Mouse (Mus musculus) CH12.LX (cell line): ENCODE measurements at regions not wholly inside any gene's neighbourhood (a gene's known extent, or its start where the extent isn't known, plus 50 kb on each side); places are given as distances from the start of the nearest gene placed in this dataset.

Experiments
- DNase-seq: peaks from one replicate; pipeline ENCODE4 v3.0.0-alpha.2; 2013; ENCODE audit errors: extremely low read depth
- H3K27ac ChIP-seq: 2 replicates; pipeline ENCODE4 v1.5.1; 2012; ENCODE audit warnings: low read depth, mild to moderate bottlenecking, control low read depth, moderate library complexity; ENCODE audit not compliant: insufficient read depth
- H3K27me3 ChIP-seq: replicated peaks from 2 replicates; pipeline ENCODE3; 2012; ENCODE audit warnings: inconsistent platforms
- H3K36me3 ChIP-seq, 2 experiments: replicated peaks in 1 of 2; 2 replicates each; pipeline versions ENCODE3 to v1.6.1; 2012; ENCODE audit warnings: inconsistent platforms in 1 of 2, low read length in 1 of 2, mild to moderate bottlenecking in 1 of 2, mixed read lengths in 1 of 2, moderate library complexity in 1 of 2; ENCODE audit not compliant: control insufficient read depth in 1 of 2, insufficient read depth in 1 of 2
- H3K4me1 ChIP-seq, 2 experiments: 2 replicates each; pipeline ENCODE4 v1.6.1; 2012; ENCODE audit warnings: inconsistent platforms in 1 of 2, moderate library complexity in 1 of 2; ENCODE audit not compliant: insufficient read depth in 2 of 2, control insufficient read depth in 1 of 2
- H3K4me2 ChIP-seq: 2 replicates; pipeline ENCODE4 v1.6.1; 2012; ENCODE audit warnings: low read depth, mild to moderate bottlenecking, control low read depth; ENCODE audit not compliant: poor library complexity, insufficient read depth, severe bottlenecking
- H3K4me3 ChIP-seq, 3 experiments: fragments of 150-350 bp in 1 of 3; sonication (generic) in 1 of 3; replicated peaks in 1 of 3; 2 replicates each; pipeline versions ENCODE3 to v1.5.1; 2011 to 2012; ENCODE audit warnings: low read depth in 2 of 3, low read length in 2 of 3, mild to moderate bottlenecking in 2 of 3, moderate library complexity in 2 of 3, control low read depth in 1 of 3, improper control_type of control experiment in 1 of 3, inconsistent platforms in 1 of 3, mixed read lengths in 1 of 3; ENCODE audit not compliant: poor library complexity in 1 of 3
- H3K79me2 ChIP-seq: replicated peaks from 2 replicates; pipeline ENCODE4 v1.6.1; 2012; ENCODE audit warnings: mild to moderate bottlenecking, moderate library complexity; ENCODE audit not compliant: control insufficient read depth, poor library complexity, insufficient read depth, severe bottlenecking; ENCODE audit errors: extremely low read depth
- H3K9ac ChIP-seq: 2 replicates; pipeline ENCODE4 v1.6.1; 2012; ENCODE audit warnings: low read depth, mild to moderate bottlenecking, control low read depth, moderate library complexity; ENCODE audit not compliant: insufficient read depth
- H3K9me3 ChIP-seq: replicated peaks from 2 replicates; pipeline ENCODE3; 2012; ENCODE audit warnings: low read length, inconsistent platforms, mixed read lengths
- BHLHE40 ChIP-seq: IDR thresholded peaks from 2 replicates; pipeline ENCODE4 v1.6.1; 2011; ENCODE audit warnings: mild to moderate bottlenecking, low read depth, low read length, improper control_type of control experiment
- CTCF ChIP-seq, 2 experiments: IDR thresholded peaks in 1 of 2; conservative IDR thresholded peaks in 1 of 2; 2 replicates each; pipeline ENCODE4 v1.5.1; 2011 to 2012; ENCODE audit warnings: low read depth in 2 of 2, low read length in 2 of 2, improper control_type of control experiment in 1 of 2, inconsistent platforms in 1 of 2, mild to moderate bottlenecking in 1 of 2, moderate library complexity in 1 of 2
- ELF1 ChIP-seq: IDR thresholded peaks from 2 replicates; pipeline ENCODE4 v1.6.1; 2014; ENCODE audit warnings: low read depth, mild to moderate bottlenecking, inconsistent platforms, low read length, improper control_type of control experiment
- EP300 ChIP-seq: IDR thresholded peaks from 2 replicates; pipeline ENCODE4 v1.6.1; 2011; ENCODE audit warnings: low read length, improper control_type of control experiment
- HCFC1 ChIP-seq: IDR thresholded peaks from 2 replicates; pipeline ENCODE4 v1.6.1; 2012; ENCODE audit warnings: low read depth, mild to moderate bottlenecking, inconsistent platforms, low read length, improper control_type of control experiment
- IRF4 ChIP-seq: IDR thresholded peaks from 2 replicates; pipeline ENCODE4 v1.6.1; 2014; ENCODE audit warnings: low read depth, mild to moderate bottlenecking, inconsistent platforms, low read length, improper control_type of control experiment
- JUN ChIP-seq: IDR thresholded peaks from 2 replicates; pipeline ENCODE4 v1.6.1; 2011; ENCODE audit warnings: low read depth, mild to moderate bottlenecking, low read length, improper control_type of control experiment, moderate library complexity; ENCODE audit not compliant: insufficient read depth
- MAZ ChIP-seq: IDR thresholded peaks from 2 replicates; pipeline ENCODE4 v1.6.1; 2012; ENCODE audit warnings: low read depth, mild to moderate bottlenecking, inconsistent platforms, low read length, improper control_type of control experiment, moderate library complexity
- MEF2A ChIP-seq: IDR thresholded peaks from 2 replicates; pipeline ENCODE4 v1.6.1; 2014; ENCODE audit warnings: low read depth, mild to moderate bottlenecking, inconsistent platforms, low read length, improper control_type of control experiment, borderline replicate concordance
- MXI1 ChIP-seq: IDR thresholded peaks from 2 replicates; pipeline ENCODE4 v1.6.1; 2011; ENCODE audit warnings: mild to moderate bottlenecking, low read depth, low read length, improper control_type of control experiment
- MYC ChIP-seq: IDR thresholded peaks from 2 replicates; pipeline ENCODE4 v1.6.1; 2011; ENCODE audit warnings: low read depth, mild to moderate bottlenecking, improper control_type of control experiment, low read length
- PAX5 ChIP-seq: IDR thresholded peaks from 2 replicates; pipeline ENCODE4 v1.6.1; 2012; ENCODE audit warnings: low read length, inconsistent platforms, mixed read lengths
- POLR2A ChIP-seq: IDR thresholded peaks from 2 replicates; pipeline ENCODE4 v1.6.1; 2011; ENCODE audit warnings: low read depth, mild to moderate bottlenecking, improper control_type of control experiment, low read length
- POLR2AphosphoS2 ChIP-seq: IDR thresholded peaks from 2 replicates; pipeline ENCODE4 v1.6.1; 2011; ENCODE audit warnings: low read depth, low read length, improper control_type of control experiment
- RAD21 ChIP-seq: IDR thresholded peaks from 2 replicates; pipeline ENCODE4 v1.6.1; 2011; ENCODE audit warnings: low read depth, mild to moderate bottlenecking, low read length, improper control_type of control experiment, moderate library complexity
- TBP ChIP-seq: conservative IDR thresholded peaks from 2 replicates; pipeline ENCODE4 v1.6.1; 2011; ENCODE audit warnings: low read depth, low read length, improper control_type of control experiment
- USF1 ChIP-seq: IDR thresholded peaks from 2 replicates; pipeline ENCODE4 v1.6.1; 2014; ENCODE audit warnings: low read depth, mild to moderate bottlenecking, inconsistent platforms, low read length, improper control_type of control experiment
- USF2 ChIP-seq: conservative IDR thresholded peaks from 2 replicates; pipeline ENCODE4 v1.6.1; 2011; ENCODE audit warnings: low read depth, low read length, improper control_type of control experiment
- ZMIZ1 ChIP-seq: IDR thresholded peaks from 2 replicates; pipeline ENCODE4 v1.6.1; 2012; ENCODE audit warnings: low read depth, mild to moderate bottlenecking, inconsistent platforms, low read length, improper control_type of control experiment
- ZNF384 ChIP-seq: IDR thresholded peaks from 2 replicates; pipeline ENCODE4 v1.6.1; 2012; ENCODE audit warnings: low read depth, low read length, improper control_type of control experiment, inconsistent platforms
- dilution Hi-C: fragments of 300-500 bp; cut with MboI; formaldehyde crosslinking; loops from 2 replicates; pipeline ENCODE4 v1.14.3; 2020; ENCODE audit warnings: low sequenced_read_pairs; ENCODE audit not compliant: extremely low pct_unique_long_range_greater_than_20kb, extremely low pct_ligation_motif_present
- in situ Hi-C: fragments of 300-500 bp; cut with MboI; formaldehyde crosslinking; loops from 3 replicates; pipeline ENCODE4 v1.14.3; 2019; ENCODE audit warnings: low sequenced_read_pairs, low pct_ligation_motif_present, low pct_unique_long_range_greater_than_20kb, mixed read lengths

DNA sequence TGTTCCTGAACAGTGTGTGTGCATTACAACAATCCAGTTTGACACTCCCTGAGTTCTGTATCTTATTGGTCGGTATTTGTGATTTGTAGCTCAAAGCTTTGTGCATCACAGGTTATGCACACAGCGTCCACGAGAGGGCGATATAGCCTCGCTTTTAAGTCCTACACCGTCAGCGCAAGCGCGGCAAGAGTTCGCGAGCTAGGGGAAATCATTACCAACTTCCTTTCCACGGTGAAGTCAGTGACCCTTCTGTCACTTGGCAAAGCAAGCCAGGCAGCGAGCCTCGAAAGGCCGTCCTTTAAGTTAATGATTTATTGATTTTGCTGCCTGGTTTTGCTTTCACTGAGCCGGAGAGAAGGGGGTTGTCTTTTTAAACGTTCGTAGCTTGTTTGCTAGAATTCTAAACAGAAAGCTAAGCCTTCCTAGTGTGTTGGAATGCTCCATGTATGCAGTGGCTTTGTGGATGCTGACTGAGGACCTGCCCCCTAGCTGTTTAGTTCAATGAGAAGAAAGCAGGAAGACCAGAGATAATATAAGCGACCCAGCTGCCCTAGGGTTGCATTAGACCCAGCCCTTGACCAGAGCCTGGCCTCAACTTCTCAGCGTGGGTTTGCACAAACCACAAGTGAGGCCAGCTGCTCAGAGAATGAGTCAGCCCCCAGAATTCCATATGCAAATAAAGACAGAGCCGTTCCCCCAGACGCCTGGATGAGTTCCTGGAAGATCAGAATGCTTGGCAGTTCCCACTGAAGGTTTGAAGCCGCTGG, 79.0 kb upstream of the Ipo5 start (continued):
- TF ChIP-seq IRF4 (peak; percentile 99), ZMIZ1 (no peak), PAX5 (no peak), CTCF (conservative IDR thresholded peaks at IDR 0.05 in 1 of 2, IDR thresholded peaks at IDR 0.05 in 1 of 2; ENCODE audit: low read depth in 2 of 2, low read length in 2 of 2) (peak; percentile 96 to 97), MYC (peak; percentile 61; the same call in 1 of the 2 replicates), TBP (0 out of 2 replicates have a peak, but pooled peaks have one; percentile 15), BHLHE40 (peak; percentile 85), JUN (peak; percentile 86), RAD21 (peak; percentile 97), USF2 (no peak)
- TF ChIP-seq, all 38 proteins: peak for 29

- Histone ChIP-seq H3K79me2 (no peaks in the 10 kb centered on the region), H3K4me3 (no peak overlapping the region), H3K36me3 (no peaks in the 10 kb centered on the region), H3K9ac (no peak overlapping the region), H3K4me2 (no peak overlapping the region), H3K27me3 (no peaks in the 10 kb centered on the region), H3K27ac (no peak overlapping the region), H3K9me3 (no peaks in the 10 kb centered on the region), H3K4me1 (peaks cover 21 to 52% of the 10 kb centered on the region in 2 experiments)
- in situ Hi-C loops, result loop anchor here (10.0 kb wide), 3 partner anchors 80 to 620 kb away; partner anchors contain the start of gene Ipo5
- dilution Hi-C loops, result no loop called here
- no peak for TF ChIP-seq USF1
- TF ChIP-seq ELF1, result no peak
- no peak for TF ChIP-seq MXI1
- no peak for TF ChIP-seq CTCF (conservative IDR thresholded peaks at IDR 0.05 in 1 of 2, IDR thresholded peaks at IDR 0.05 in 1 of 2; ENCODE audit: low read depth in 2 of 2, low read length in 2 of 2)
- TF ChIP-seq JUN, result no peak
- no peak for TF ChIP-seq ZMIZ1
- TF ChIP-seq EP300, result no peak
- no peak for TF ChIP-seq IRF4
- TF ChIP-seq POLR2A, result no peak
- no peak for TF ChIP-seq MEF2A
- no peak for TF ChIP-seq HCFC1
- no peak for DNase-seq
These were observed 76.2 kb upstream of the Ipo5 start for GRCm38 (mm10) chr14:120834821-120835220.

DNA sequence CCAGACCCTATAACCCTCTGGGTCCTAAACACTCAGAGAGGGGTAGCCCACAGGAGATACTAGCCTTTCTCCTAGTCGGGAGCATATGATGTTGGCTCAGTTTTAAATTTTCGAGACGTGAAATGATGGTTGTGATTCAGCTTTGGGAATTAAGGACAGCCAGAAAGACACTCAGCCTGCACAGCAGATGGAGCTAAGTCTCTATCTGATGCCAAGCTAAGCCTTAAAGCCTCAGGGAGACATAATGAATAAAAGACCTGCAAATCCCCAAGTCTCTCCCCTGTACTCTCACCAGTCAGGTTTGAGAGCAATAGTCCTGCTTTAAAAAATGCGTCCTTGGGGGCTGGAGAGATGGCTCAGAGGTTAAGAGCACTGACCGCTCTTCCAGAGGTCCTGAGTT, 75.3 kb upstream of the Ipo5 start:
- TF ChIP-seq MAZ, result no peak
- peak; percentile 59 for TF ChIP-seq RAD21
- TF ChIP-seq MEF2A, result no peak
- no peak for TF ChIP-seq ZNF384
- no peak for TF ChIP-seq ELF1
- TF ChIP-seq POLR2AphosphoS2, result no peak
- TF ChIP-seq CTCF (conservative IDR thresholded peaks at IDR 0.05 in 1 of 2, IDR thresholded peaks at IDR 0.05 in 1 of 2; ENCODE audit: low read depth in 2 of 2, low read length in 2 of 2), result peak in 1 of 2 experiments; percentile 52; a peak in 2 of 4 replicates
- H3K9me3 ChIP-seq, result no peaks in the 10 kb centered on the region
- in situ Hi-C loops (loop anchor here (10.0 kb wide), 3 partner anchors 79 to 619 kb away; partner anchors contain the start of gene Ipo5), dilution Hi-C loops (no loop called here)
- no peak for DNase-seq
- no peak overlapping the region for H3K4me3 ChIP-seq
- H3K9ac ChIP-seq, result no peak overlapping the region
- no peaks in the 10 kb centered on the region for H3K36me3 ChIP-seq
- H3K27ac ChIP-seq, result no peak overlapping the region
- H3K79me2 ChIP-seq, result no peaks in the 10 kb centered on the region
- no peak overlapping the region for H3K4me2 ChIP-seq
- peaks cover 18 to 45% of the 10 kb centered on the region in 2 experiments for H3K4me1 ChIP-seq
- no peaks in the 10 kb centered on the region for H3K27me3 ChIP-seq
